Mouse (Mus musculus): ENCODE results near the gene Ces1g. TPM values are rescaled to one million over a fixed set of nuclear protein-coding genes. Genes with fewer than 3 reads are reported as not detected.

The Ces1g gene
- polyA plus RNA-seq, 1 experiment from 2014 or later = 0.20 TPM

Other genes with a start within 250 kb of the Ces1g start
- gene Ces1c, start 206.0 kb downstream of the Ces1g start, polyA plus RNA-seq (2015; fragmentation: Nextera tagmentation; extraction: Ambion mirVana) = 0.67 TPM in 1 of 2 replicates, not detected in the other
- 89.8 and 109 TPM in 2 replicates for gene Ces1d, start 139.5 kb downstream of the Ces1g start, polyA plus RNA-seq (2015; fragmentation: Nextera tagmentation; extraction: Ambion mirVana)
- 0.26 and 0.45 TPM in 2 replicates for gene Ces1e, start 107.7 kb downstream of the Ces1g start, polyA plus RNA-seq (2015; fragmentation: Nextera tagmentation; extraction: Ambion mirVana)
- gene Ces1f, start 57.6 kb downstream of the Ces1g start, polyA plus RNA-seq (2015; fragmentation: Nextera tagmentation; extraction: Ambion mirVana) = 2.5 and 2.6 TPM in 2 replicates
- not detected in 2 replicates for gene Ces1h, start 42.4 kb upstream of the Ces1g start, polyA plus RNA-seq (2015; fragmentation: Nextera tagmentation; extraction: Ambion mirVana)
- 0.09 TPM in 1 of 2 replicates, not detected in the other for gene Ces5a, start 198.5 kb upstream of the Ces1g start, polyA plus RNA-seq (2015; fragmentation: Nextera tagmentation; extraction: Ambion mirVana)